Mouse (Mus musculus) embryonic facial prominence, embryonic 12.5 days (tissue): Measurements from ENCODE around the gene Ifnar2. TPM values are rescaled to one million over a fixed set of nuclear protein-coding genes. Genes with fewer than 3 reads are reported as not detected.
A peak's percentile ranks its signal among the peaks of the same experiment; 100 is the strongest.

Experiments used
- ATAC-seq: fragments of 200-750 bp; cut with Nextera tagmentation; 2 replicates; pipeline ENCODE4 v1.8.0; 2017; ENCODE audit not compliant: insufficient number of reproducible peaks, insufficient read depth, low FRiP score, low TSS enrichment
- H3K27ac ChIP-seq: fragments of 300-500 bp; sonication (generic); 2 replicates; pipeline ENCODE4 v1.5.1; 2016; ENCODE audit warnings: mild to moderate bottlenecking
- H3K27me3 ChIP-seq: fragments of 300-500 bp; sonication (generic); 2 replicates; pipeline ENCODE4 v1.6.1; 2016; ENCODE audit warnings: mild to moderate bottlenecking, moderate library complexity
- H3K36me3 ChIP-seq: fragments of 300-500 bp; sonication (generic); 2 replicates; pipeline ENCODE4 v1.6.1; 2016; ENCODE audit warnings: mild to moderate bottlenecking
- H3K4me1 ChIP-seq: fragments of 300-500 bp; sonication (generic); 2 replicates; pipeline ENCODE4 v1.6.1; 2016
- H3K4me2 ChIP-seq: fragments of 300-500 bp; sonication (generic); replicated peaks from 2 replicates; pipeline ENCODE4 v1.6.1; 2016; ENCODE audit warnings: mild to moderate bottlenecking, moderate library complexity
- H3K4me3 ChIP-seq: fragments of 300-500 bp; sonication (generic); 2 replicates; pipeline ENCODE4 v1.5.1; 2016; ENCODE audit warnings: mild to moderate bottlenecking
- H3K9ac ChIP-seq: fragments of 300-500 bp; sonication (generic); 2 replicates; pipeline ENCODE4 v1.6.1; 2016; ENCODE audit warnings: mild to moderate bottlenecking, moderate library complexity
- H3K9me3 ChIP-seq: fragments of 300-500 bp; sonication (generic); 2 replicates; pipeline ENCODE4 v1.6.1; 2016; ENCODE audit warnings: mild to moderate bottlenecking, moderate library complexity
- WGBS: fragments of 180-500 bp; shearing (Covaris S2); methylation state at CpG from one replicate; pipeline ENCODE4 v1.1.7; 2016; 5-methylcytosine and 5-hydroxymethylcytosine counted together
- polyA plus RNA-seq: library from polyadenylated mRNA; unstranded; fragments of >200 nt; fragmentation: Nextera tagmentation; extraction: Ambion mirVana; gene quantifications from 2 replicates; pipeline ENCODE4 v1.2.1, GENCODE M21; 2016

Gene Ifnar2
- polyA plus RNA-seq, 1 experiment from 2014 or later = 42.6 TPM

DNA sequence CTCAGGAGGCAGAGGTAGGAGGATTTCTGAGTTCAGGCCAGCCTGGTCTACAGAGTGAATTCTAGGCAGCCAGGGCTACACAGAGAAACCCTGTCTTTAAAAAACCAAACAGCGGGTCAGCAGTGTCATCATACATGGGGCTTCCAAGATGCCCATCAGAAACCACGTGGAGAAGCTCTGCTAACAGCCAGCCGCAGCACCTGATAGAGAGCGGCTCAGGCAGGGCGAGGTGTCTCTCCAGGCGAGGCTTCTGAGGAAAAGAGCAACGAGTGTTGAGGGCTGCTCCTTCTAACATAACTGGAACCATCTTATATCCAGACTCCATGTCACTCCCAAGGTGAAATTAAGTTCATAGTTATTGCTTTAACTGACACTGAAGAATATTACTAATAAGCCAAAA is 76.3 kb downstream of the Ifnar2 start:
- no peak overlapping the region for H3K27ac ChIP-seq
- H3K4me3 ChIP-seq = no peak overlapping the region
- no peak overlapping the region for H3K9ac ChIP-seq
- H3K27me3 ChIP-seq = no peaks in the 10 kb centered on the region
- no peaks in the 10 kb centered on the region for H3K9me3 ChIP-seq
- H3K4me1 ChIP-seq = peaks cover 5% of the 10 kb centered on the region; the same call in 1 of the 2 replicates
- H3K4me2 ChIP-seq = no peak overlapping the region
- no peak for ATAC-seq
- 77% methylated on average over 7 of the region's 7 CpGs for WGBS
- H3K36me3 ChIP-seq = no peaks in the 10 kb centered on the region

DNA sequence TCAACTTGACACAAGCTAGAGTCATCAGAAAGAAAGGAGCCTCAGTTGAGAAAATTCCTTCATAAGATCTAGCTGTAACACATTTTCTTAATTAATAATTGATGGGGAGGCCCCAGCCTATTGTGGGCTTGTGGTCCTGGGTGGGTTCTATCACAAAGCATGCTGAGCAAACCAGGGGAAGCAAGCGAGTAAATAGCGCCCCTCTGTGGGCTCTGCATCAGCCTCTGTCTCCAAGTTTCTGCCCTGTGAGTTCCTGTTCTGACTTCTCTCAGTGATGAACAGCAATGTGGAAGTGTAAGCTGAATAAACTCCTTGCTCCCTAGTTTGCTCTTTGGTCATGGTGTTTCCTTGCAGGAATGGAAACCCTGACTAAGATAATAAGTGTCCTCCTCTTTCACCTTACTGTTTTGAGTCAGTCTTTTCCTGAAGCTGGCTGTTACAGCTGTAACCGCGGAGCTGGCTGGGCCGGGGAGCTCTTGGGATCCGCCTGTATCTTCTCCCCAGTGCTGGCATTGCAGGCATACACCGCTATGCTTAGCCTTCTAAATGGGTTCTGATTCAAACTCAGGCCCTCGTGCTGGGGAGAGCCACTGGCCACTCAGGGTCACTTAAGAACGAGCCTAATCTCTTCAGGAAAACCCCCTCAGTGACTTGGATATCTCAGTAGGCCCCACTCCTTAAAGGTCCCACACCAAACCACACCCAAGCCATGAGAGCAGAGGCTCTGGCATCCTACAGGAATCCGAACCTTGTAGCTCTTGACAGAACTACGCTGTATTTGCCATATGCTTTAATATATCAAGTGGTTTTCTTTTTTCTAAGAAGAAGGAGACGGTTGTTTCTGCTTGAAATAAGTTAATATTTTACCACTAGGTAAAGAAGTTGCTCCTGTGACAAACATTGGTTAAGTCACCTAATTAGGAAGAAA is 77.8 kb downstream of the Ifnar2 start:
- no peak overlapping the region for H3K4me3 ChIP-seq
- no peak overlapping the region for H3K4me2 ChIP-seq
- no peaks in the 10 kb centered on the region for H3K9me3 ChIP-seq
- no peak overlapping the region for H3K9ac ChIP-seq
- peaks cover 5% of the 10 kb centered on the region; the same call in 1 of the 2 replicates for H3K4me1 ChIP-seq
- H3K36me3 ChIP-seq = no peaks in the 10 kb centered on the region
- H3K27ac ChIP-seq = no peak overlapping the region
- 84% methylated on average over 12 of the region's 12 CpGs for WGBS
- no peaks in the 10 kb centered on the region for H3K27me3 ChIP-seq
- ATAC-seq = no peak

DNA sequence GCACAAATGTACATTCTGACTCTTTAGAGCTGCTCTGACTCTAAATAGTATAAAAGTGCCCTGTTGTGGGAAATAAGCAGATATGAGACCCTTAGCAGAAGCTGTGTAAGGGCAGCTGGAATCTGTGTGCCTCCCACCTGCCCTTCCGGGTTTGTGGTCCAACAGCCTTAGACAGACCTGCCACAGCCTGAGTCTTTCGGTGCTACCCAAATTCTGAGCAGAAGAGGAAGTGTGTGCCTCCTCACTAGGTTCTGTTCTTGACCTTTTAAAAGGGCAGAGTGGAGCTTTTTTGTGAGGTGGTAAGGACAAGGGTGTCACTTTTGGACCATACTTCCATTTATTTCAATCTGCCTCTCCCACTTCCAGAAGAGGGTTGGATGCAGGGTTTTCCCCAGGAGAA is 79.4 kb downstream of the Ifnar2 start:
- Histone ChIP-seq H3K4me2 (no peak overlapping the region), H3K27ac (no peak overlapping the region), H3K4me1 (peaks cover 4% of the 10 kb centered on the region; the same call in 1 of the 2 replicates), H3K27me3 (no peaks in the 10 kb centered on the region), H3K9me3 (no peaks in the 10 kb centered on the region), H3K9ac (no peak overlapping the region), H3K36me3 (no peaks in the 10 kb centered on the region), H3K4me3 (no peak overlapping the region)
- WGBS = 82% methylated on average over 2 of the region's 2 CpGs
- no peak for ATAC-seq

DNA sequence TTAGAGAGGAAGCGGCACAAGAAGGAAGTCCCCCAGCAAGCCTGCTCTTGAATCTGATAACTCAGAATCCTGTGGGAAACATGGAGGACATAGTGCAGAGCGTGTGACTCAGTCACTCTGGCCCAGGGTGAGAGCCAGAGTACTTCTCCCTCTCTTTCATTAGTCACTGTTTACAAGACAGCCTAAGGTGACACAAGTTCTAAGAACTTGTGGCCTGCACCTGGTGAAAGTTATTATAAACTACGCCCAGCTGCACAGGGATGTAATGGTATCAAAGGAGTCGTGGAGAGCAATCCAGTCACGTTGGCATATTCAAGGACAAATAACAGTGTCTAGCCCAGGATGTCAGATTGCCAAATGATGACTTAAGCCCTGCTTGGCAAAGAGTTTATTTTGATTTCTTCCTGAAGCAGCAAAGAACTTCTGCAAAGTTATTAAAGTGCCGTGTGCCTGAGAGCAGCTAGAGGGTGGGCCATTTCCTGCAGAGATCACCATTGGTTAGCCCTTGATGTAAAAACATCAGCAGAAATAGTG is 79.8 kb downstream of the Ifnar2 start:
- Histone ChIP-seq H3K27me3 (no peaks in the 10 kb centered on the region), H3K9me3 (no peaks in the 10 kb centered on the region), H3K36me3 (no peaks in the 10 kb centered on the region), H3K4me1 (no peaks in the 10 kb centered on the region), H3K9ac (no peak overlapping the region), H3K4me2 (no peak overlapping the region), H3K27ac (peak overlapping the region; percentile 32; the same call in 1 of the 2 replicates), H3K4me3 (no peak overlapping the region)
- WGBS = 56% methylated on average over 6 of the region's 6 CpGs
- no peak for ATAC-seq

Other genes with a start within 250 kb of the Ifnar2 start
- 1.6 and 2.9 TPM in 2 replicates for gene Olig2, start 147.3 kb upstream of the Ifnar2 start, polyA plus RNA-seq
- gene Olig1, start 103.0 kb upstream of the Ifnar2 start, polyA plus RNA-seq = 1.9 and 5.0 TPM in 2 replicates
- gene Gm21970, start 18.9 kb downstream of the Ifnar2 start, polyA plus RNA-seq = not detected in 2 replicates
- 14.1 TPM in 2 replicates for gene Il10rb, start 33.4 kb downstream of the Ifnar2 start, polyA plus RNA-seq
- 69.3 and 71.6 TPM in 2 replicates for gene Ifnar1, start 112.5 kb downstream of the Ifnar2 start, polyA plus RNA-seq
- 47.5 and 48.9 TPM in 2 replicates for gene Ifngr2, start 174.3 kb downstream of the Ifnar2 start, polyA plus RNA-seq
- gene Tmem50b, start 225.0 kb downstream of the Ifnar2 start, polyA plus RNA-seq = 31.2 and 31.4 TPM in 2 replicates
- 4.8 and 5.4 TPM in 2 replicates for gene Dnajc28, start 246.2 kb downstream of the Ifnar2 start, polyA plus RNA-seq